Mouse (Mus musculus): Measurements from ENCODE around the gene Dhh. TPM values are rescaled to one million over a fixed set of nuclear protein-coding genes. Genes with fewer than 3 reads are reported as not detected.
A peak's percentile ranks its signal among the peaks of the same experiment; 100 is the strongest.

The Dhh gene
- polyA plus RNA-seq, 1 experiment: 0.07 TPM

- WGBS: 32% methylated on average over 10 of the region's 10 CpGs
- Histone ChIP-seq H3K4me1 (ENCODE audit: control insufficient read depth, insufficient read depth, low read length) (no peaks in the 10 kb centered on the region), H3K4me3 (replicated peaks; ENCODE audit: insufficient read depth, low read depth, low read length) (no peak overlapping the region), H3K27ac (ENCODE audit: insufficient read depth, low read length) (no peak overlapping the region), H3K27me3 (ENCODE audit: control insufficient read depth, insufficient read depth, low read length) (no peaks in the 10 kb centered on the region)
- TF ChIP-seq CTCF (IDR thresholded peaks at IDR 0.05; ENCODE audit: borderline replicate concordance, insufficient read depth, low read depth, low read length): peak; percentile 72
- TF ChIP-seq POLR2A (IDR thresholded peaks at IDR 0.05; ENCODE audit: borderline replicate concordance, insufficient read depth, low read length): no peak
- no peak for DNase-seq
These were observed 6.4 kb upstream of the Dhh start for GRCm38 (mm10) chr15:98904692-98905091.

- H3K27ac ChIP-seq (ENCODE audit: insufficient read depth, low read length): no peak overlapping the region
- WGBS: 90% methylated on average over 2 of the region's 2 CpGs
- TF ChIP-seq POLR2A (IDR thresholded peaks at IDR 0.05; ENCODE audit: borderline replicate concordance, insufficient read depth, low read length) (no peak), CTCF (IDR thresholded peaks at IDR 0.05; ENCODE audit: borderline replicate concordance, insufficient read depth, low read depth, low read length) (no peak)
- H3K4me3 ChIP-seq (replicated peaks; ENCODE audit: insufficient read depth, low read depth, low read length): no peak overlapping the region
- H3K27me3 ChIP-seq (ENCODE audit: control insufficient read depth, insufficient read depth, low read length): no peaks in the 10 kb centered on the region; the same call in 1 of the 2 replicates
- no peak for DNase-seq
- H3K4me1 ChIP-seq (ENCODE audit: control insufficient read depth, insufficient read depth, low read length): no peaks in the 10 kb centered on the region; the same call in 1 of the 2 replicates
These were observed 4.3 kb upstream of the Dhh start for GRCm38 (mm10) chr15:98902600-98902999.

GRCm38 (mm10) chr15:98901530-98901929 is 3.2 kb upstream of the Dhh start:
- no peak overlapping the region for H3K4me3 ChIP-seq (replicated peaks; ENCODE audit: insufficient read depth, low read depth, low read length)
- DNase-seq: no peak
- H3K4me1 ChIP-seq (ENCODE audit: control insufficient read depth, insufficient read depth, low read length): no peaks in the 10 kb centered on the region; the same call in 1 of the 2 replicates
- no peak overlapping the region for H3K27ac ChIP-seq (ENCODE audit: insufficient read depth, low read length)
- WGBS: 62% methylated on average over 1 of the region's 1 CpGs
- H3K27me3 ChIP-seq (ENCODE audit: control insufficient read depth, insufficient read depth, low read length): no peaks in the 10 kb centered on the region; the same call in 1 of the 2 replicates
- TF ChIP-seq POLR2A (IDR thresholded peaks at IDR 0.05; ENCODE audit: borderline replicate concordance, insufficient read depth, low read length) (no peak), CTCF (IDR thresholded peaks at IDR 0.05; ENCODE audit: borderline replicate concordance, insufficient read depth, low read depth, low read length) (no peak)

GRCm38 (mm10) chr15:98897495-98897894 is 845 bp downstream of the Dhh start:
- Histone ChIP-seq H3K27ac (ENCODE audit: insufficient read depth, low read length) (no peak overlapping the region), H3K4me3 (replicated peaks; ENCODE audit: insufficient read depth, low read depth, low read length) (no peak overlapping the region), H3K4me1 (ENCODE audit: control insufficient read depth, insufficient read depth, low read length) (peaks cover 6% of the 10 kb centered on the region), H3K27me3 (ENCODE audit: control insufficient read depth, insufficient read depth, low read length) (peaks cover 1% of the 10 kb centered on the region; the same call in 1 of the 2 replicates)
- 39% methylated on average over 10 of the region's 10 CpGs for WGBS
- TF ChIP-seq CTCF (IDR thresholded peaks at IDR 0.05; ENCODE audit: borderline replicate concordance, insufficient read depth, low read depth, low read length): no peak
- no peak for TF ChIP-seq POLR2A (IDR thresholded peaks at IDR 0.05; ENCODE audit: borderline replicate concordance, insufficient read depth, low read length)
- no peak for DNase-seq

- DNase-seq: no peak
- Histone ChIP-seq H3K27me3 (ENCODE audit: control insufficient read depth, insufficient read depth, low read length) (peaks cover 1% of the 10 kb centered on the region; the same call in 1 of the 2 replicates), H3K4me3 (replicated peaks; ENCODE audit: insufficient read depth, low read depth, low read length) (no peak overlapping the region), H3K4me1 (ENCODE audit: control insufficient read depth, insufficient read depth, low read length) (peaks cover 6% of the 10 kb centered on the region), H3K27ac (ENCODE audit: insufficient read depth, low read length) (no peak overlapping the region)
- 21% methylated on average over 41 of the region's 41 CpGs for WGBS
- TF ChIP-seq CTCF (IDR thresholded peaks at IDR 0.05; ENCODE audit: borderline replicate concordance, insufficient read depth, low read depth, low read length) (no peak), POLR2A (IDR thresholded peaks at IDR 0.05; ENCODE audit: borderline replicate concordance, insufficient read depth, low read length) (no peak)
These were observed 2.4 kb downstream of the Dhh start for GRCm38 (mm10) chr15:98895635-98896589.

DNA sequence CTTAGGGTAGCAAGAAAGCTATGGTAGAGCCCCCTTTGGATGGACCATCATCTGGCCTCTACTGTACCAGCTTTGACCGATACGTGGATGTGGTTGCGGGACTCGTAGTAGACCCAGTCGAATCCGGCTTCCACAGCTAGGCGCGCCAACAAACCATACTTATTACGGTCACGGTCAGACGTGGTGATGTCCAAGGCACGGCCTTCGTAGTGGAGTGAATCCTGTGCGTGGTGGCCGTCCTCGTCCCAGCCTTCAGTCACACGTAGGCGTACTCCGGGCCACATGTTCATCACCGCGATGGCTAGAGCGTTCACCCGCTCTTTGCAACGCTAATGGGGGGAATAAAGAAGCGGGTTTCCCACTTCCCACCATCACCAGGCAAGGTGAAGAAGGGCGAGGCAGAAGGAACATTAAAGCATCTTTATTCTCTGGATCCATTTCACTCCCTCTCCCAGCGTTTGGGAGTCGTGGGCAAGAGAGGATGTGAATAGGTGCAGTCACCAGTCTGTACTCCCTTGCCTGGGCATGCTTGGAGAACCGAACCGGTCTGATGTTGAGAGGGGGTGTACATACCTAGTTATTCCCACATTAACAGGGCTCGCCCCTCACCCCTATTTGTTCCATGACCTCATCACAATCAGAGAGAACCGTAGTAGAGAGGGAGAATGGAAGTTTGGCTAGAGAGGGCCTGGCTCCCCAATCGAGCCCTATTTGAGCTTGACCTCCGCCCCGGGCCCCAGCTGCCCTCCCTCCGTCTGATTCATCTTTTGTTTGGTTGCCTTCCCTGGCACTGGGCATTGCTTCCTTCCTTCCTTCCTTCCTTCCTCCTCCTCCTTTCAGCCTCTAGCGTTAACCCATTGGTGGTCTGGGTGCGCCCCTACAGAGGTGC is 3.4 kb downstream of the Dhh start:
- no peak for TF ChIP-seq CTCF (IDR thresholded peaks at IDR 0.05; ENCODE audit: borderline replicate concordance, insufficient read depth, low read depth, low read length)
- no peak for TF ChIP-seq POLR2A (IDR thresholded peaks at IDR 0.05; ENCODE audit: borderline replicate concordance, insufficient read depth, low read length)
- no peak for DNase-seq
- H3K4me3 ChIP-seq (replicated peaks; ENCODE audit: insufficient read depth, low read depth, low read length): no peak overlapping the region
- H3K27me3 ChIP-seq (ENCODE audit: control insufficient read depth, insufficient read depth, low read length): peaks cover 1% of the 10 kb centered on the region; the same call in 1 of the 2 replicates
- 50% methylated on average over 38 of the region's 38 CpGs for WGBS
- H3K27ac ChIP-seq (ENCODE audit: insufficient read depth, low read length): no peak overlapping the region
- peaks cover 6% of the 10 kb centered on the region for H3K4me1 ChIP-seq (ENCODE audit: control insufficient read depth, insufficient read depth, low read length)

DNA sequence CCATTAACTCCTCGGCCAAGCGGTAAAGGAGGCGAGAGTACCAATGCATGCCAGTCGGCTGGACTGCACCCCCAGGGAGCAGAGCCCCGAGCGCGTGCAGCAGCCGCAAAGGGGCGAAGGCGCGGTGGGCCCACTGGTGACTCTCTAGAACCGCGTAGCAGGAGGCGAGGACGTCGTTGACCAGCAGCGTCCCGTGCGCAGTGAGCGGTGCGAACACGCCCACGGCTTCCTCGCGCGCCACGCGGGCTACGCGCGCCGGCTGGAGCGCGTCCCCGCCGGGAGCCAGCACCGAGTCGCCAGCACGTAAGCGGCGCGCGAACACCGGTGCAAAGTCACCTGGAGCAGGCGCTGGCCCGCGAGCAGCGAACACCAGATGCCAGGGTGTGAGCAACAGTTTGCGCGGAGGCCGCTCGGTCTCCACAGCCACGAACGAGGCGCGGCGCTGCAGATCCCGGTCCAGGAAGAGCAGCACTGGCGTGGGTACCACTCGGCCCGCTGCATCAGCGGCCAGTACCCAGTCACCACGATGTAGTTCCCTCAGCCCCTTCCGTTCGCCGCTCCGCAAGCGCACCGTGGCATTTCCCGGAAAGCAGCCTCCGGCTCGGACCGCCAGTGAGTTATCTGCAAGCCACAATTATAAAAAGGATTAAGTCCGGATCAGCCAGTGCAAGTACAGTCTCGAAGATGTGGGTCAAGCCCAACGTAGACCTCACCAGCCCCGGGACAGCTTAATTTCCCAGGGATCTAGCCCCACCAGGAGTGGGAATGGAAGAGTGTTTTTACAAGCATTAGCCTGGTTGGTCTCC is 4.2 kb downstream of the Dhh start, which contains the start of gene Rhebl1:
Gene Rhebl1, minus strand, starts transcription at position 601 of the 806 bp plus-strand sequence.
- no peak for TF ChIP-seq POLR2A (IDR thresholded peaks at IDR 0.05; ENCODE audit: borderline replicate concordance, insufficient read depth, low read length)
- TF ChIP-seq CTCF (IDR thresholded peaks at IDR 0.05; ENCODE audit: borderline replicate concordance, insufficient read depth, low read depth, low read length): no peak
- peaks cover 1% of the 10 kb centered on the region; the same call in 1 of the 2 replicates for H3K27me3 ChIP-seq (ENCODE audit: control insufficient read depth, insufficient read depth, low read length)
- H3K4me1 ChIP-seq (ENCODE audit: control insufficient read depth, insufficient read depth, low read length): peaks cover 6% of the 10 kb centered on the region
- under 1% methylated on average over 77 of the region's 77 CpGs for WGBS
- peak; percentile 60 to 63 for DNase-seq
- H3K27ac ChIP-seq (ENCODE audit: insufficient read depth, low read length): no peak within 1 kb of the TSS
- peak within 1 kb of the TSS; percentile 36 for H3K4me3 ChIP-seq (replicated peaks; ENCODE audit: insufficient read depth, low read depth, low read length)
